Mouse (Mus musculus) small intestine, adult 2 months (tissue): ENCODE results near the gene Dstn. TPM values are rescaled to one million over a fixed set of nuclear protein-coding genes. Genes with fewer than 3 reads are reported as not detected.

ENCODE experiments used
- H3K27ac ChIP-seq: fragments of 200-500 bp; 2 replicates; pipeline ENCODE4 v1.5.1; 2012; ENCODE audit warnings: low read depth, low read length, control low read depth, inconsistent platforms; ENCODE audit not compliant: insufficient read depth
- H3K27me3 ChIP-seq: fragments of 200-500 bp; 2 replicates; pipeline ENCODE4 v1.6.1; 2012; ENCODE audit warnings: mild to moderate bottlenecking, moderate library complexity, low read length, inconsistent platforms; ENCODE audit not compliant: control insufficient read depth, insufficient read depth
- H3K36me3 ChIP-seq: fragments of 200-500 bp; 2 replicates; pipeline ENCODE4 v1.6.1; 2012; ENCODE audit warnings: mild to moderate bottlenecking, low read length, control low read depth, inconsistent platforms; ENCODE audit not compliant: control insufficient read depth, insufficient read depth
- H3K4me1 ChIP-seq: fragments of 200-500 bp; 2 replicates; pipeline ENCODE4 v1.6.1; 2012; ENCODE audit warnings: low read length, inconsistent platforms, mixed read lengths; ENCODE audit not compliant: control insufficient read depth, insufficient read depth, insufficient read length
- H3K4me3 ChIP-seq: fragments of 200-500 bp; 2 replicates; pipeline ENCODE4 v1.5.1; 2012; ENCODE audit warnings: low read depth, mild to moderate bottlenecking, control low read depth, inconsistent platforms, low read length, moderate library complexity
- CTCF ChIP-seq: fragments of 200-500 bp; IDR thresholded peaks from 2 replicates; pipeline ENCODE4 v1.5.1; 2012; ENCODE audit warnings: low read depth, mild to moderate bottlenecking, control low read depth, inconsistent platforms, low read length, moderate library complexity, mixed read lengths; ENCODE audit not compliant: insufficient replicate concordance, insufficient read length; ENCODE audit errors: extremely low read depth
- POLR2A ChIP-seq: fragments of 200-500 bp; IDR thresholded peaks from 2 replicates; pipeline ENCODE4 v1.6.1; 2012; ENCODE audit warnings: low read depth, mild to moderate bottlenecking, control low read depth, inconsistent platforms, low read length, moderate library complexity
- WGBS: fragments of 180-500 bp; shearing (Covaris S2); methylation state at CpG from one replicate; pipeline ENCODE4 v1.1.7; 2018; 5-methylcytosine and 5-hydroxymethylcytosine counted together
- polyA plus RNA-seq: library from polyadenylated mRNA; depleted of rRNA; stranded (reverse); fragments of >200 nt; gene quantifications from 2 replicates; pipeline ENCODE4 v1.2.3, GENCODE M21; 2012

Dstn gene
- polyA plus RNA-seq, 1 experiment, result 69.3 TPM

GRCm38 (mm10) chr2:143933516-143933915 lies 18.4 kb downstream of the Dstn start:
- 88% methylated on average over 5 of the region's 5 CpGs for WGBS
- TF ChIP-seq CTCF, result no peak
- TF ChIP-seq POLR2A, result no peak
- H3K27ac ChIP-seq, result no peak overlapping the region
- H3K4me1 ChIP-seq, result peaks cover 15% of the 10 kb centered on the region
- peaks cover 6% of the 10 kb centered on the region for H3K36me3 ChIP-seq
- no peak overlapping the region for H3K4me3 ChIP-seq
- no peaks in the 10 kb centered on the region for H3K27me3 ChIP-seq

GRCm38 (mm10) chr2:143934439-143934838 lies 19.3 kb downstream of the Dstn start:
- H3K4me1 ChIP-seq, result peaks cover 15% of the 10 kb centered on the region
- no peak overlapping the region for H3K4me3 ChIP-seq
- H3K27me3 ChIP-seq, result no peaks in the 10 kb centered on the region
- no peak for TF ChIP-seq POLR2A
- no peak for TF ChIP-seq CTCF
- H3K36me3 ChIP-seq, result peaks cover 14% of the 10 kb centered on the region
- no peak overlapping the region for H3K27ac ChIP-seq
- WGBS, result 76% methylated on average over 8 of the region's 8 CpGs

GRCm38 (mm10) chr2:143937861-143938260 lies 22.7 kb downstream of the Dstn start:
- no peak overlapping the region for H3K4me3 ChIP-seq
- H3K36me3 ChIP-seq, result peaks cover 45% of the 10 kb centered on the region
- WGBS, result 56% methylated on average over 2 of the region's 2 CpGs
- H3K27me3 ChIP-seq, result no peaks in the 10 kb centered on the region
- H3K27ac ChIP-seq, result no peak overlapping the region
- TF ChIP-seq CTCF, result no peak
- no peak for TF ChIP-seq POLR2A
- H3K4me1 ChIP-seq, result peaks cover 6% of the 10 kb centered on the region

DNA sequence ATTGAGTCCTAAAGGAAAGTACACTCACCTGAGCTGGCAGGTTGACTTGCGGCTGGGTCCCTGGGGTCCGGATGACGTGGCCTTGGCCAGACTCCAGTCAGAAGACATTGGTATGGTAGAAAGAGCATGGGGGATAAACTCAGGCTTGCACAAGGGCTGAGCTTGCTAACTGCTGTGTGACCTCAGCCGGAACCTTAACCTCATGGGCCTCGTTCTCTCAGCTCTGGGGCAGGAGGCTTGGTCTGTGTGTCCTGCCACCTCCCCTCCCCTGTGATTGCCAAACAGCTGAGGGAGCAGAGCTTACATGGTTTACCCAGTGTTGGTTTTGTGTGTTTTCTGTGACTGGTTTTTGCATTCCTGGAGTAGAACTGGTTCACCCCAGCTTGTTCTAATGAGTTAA lies 25.3 kb downstream of the Dstn start:
- WGBS, result 92% methylated on average over 5 of the region's 5 CpGs
- no peaks in the 10 kb centered on the region for H3K27me3 ChIP-seq
- H3K4me1 ChIP-seq, result no peaks in the 10 kb centered on the region
- H3K27ac ChIP-seq, result no peak overlapping the region
- no peak overlapping the region for H3K4me3 ChIP-seq
- TF ChIP-seq CTCF, result no peak
- H3K36me3 ChIP-seq, result peaks cover 62% of the 10 kb centered on the region

- no peaks in the 10 kb centered on the region for H3K27me3 ChIP-seq
- no peak overlapping the region for H3K4me3 ChIP-seq
- H3K36me3 ChIP-seq, result peaks cover 92% of the 10 kb centered on the region
- TF ChIP-seq CTCF (no peak), POLR2A (no peak)
- H3K4me1 ChIP-seq, result peaks cover 8% of the 10 kb centered on the region
- H3K27ac ChIP-seq, result no peak overlapping the region
- WGBS, result 91% methylated on average over 3 of the region's 3 CpGs
Observed at GRCm38 (mm10) chr2:143944796-143945195, 29.7 kb downstream of the Dstn start.

- 57% methylated on average over 7 of the region's 7 CpGs for WGBS
- TF ChIP-seq CTCF, result peak; percentile 75; the same call in 1 of the 2 replicates
- TF ChIP-seq POLR2A, result no peak
- no peak overlapping the region for H3K4me3 ChIP-seq
- peaks cover 92% of the 10 kb centered on the region for H3K36me3 ChIP-seq
- no peaks in the 10 kb centered on the region for H3K27me3 ChIP-seq
- H3K4me1 ChIP-seq, result peaks cover 8% of the 10 kb centered on the region
- no peak overlapping the region for H3K27ac ChIP-seq
Observed at GRCm38 (mm10) chr2:143945466-143946075, 30.5 kb downstream of the Dstn start.

DNA sequence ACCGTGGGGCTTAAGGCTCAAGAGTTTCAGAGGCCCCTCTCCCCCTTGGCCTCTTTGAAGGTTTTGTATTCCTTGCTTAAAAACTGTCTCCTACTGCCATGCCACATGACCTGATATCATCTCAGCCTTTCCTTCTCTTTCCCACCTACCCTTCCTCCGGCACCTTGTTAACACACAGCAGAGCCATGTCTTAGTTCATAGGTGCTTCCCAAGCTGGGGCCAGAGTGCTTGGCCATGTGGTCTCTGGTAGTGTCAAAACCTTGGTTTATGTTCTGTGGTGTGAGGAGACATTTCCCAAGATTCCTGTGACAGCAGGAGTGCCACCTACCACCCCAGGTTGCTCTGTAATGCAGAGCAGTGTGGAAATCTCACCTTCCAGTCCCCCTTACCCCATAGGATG lies 31.3 kb downstream of the Dstn start:
- no peak overlapping the region for H3K4me3 ChIP-seq
- WGBS, result 80% methylated on average over 2 of the region's 2 CpGs
- H3K36me3 ChIP-seq, result peaks cover 92% of the 10 kb centered on the region

More for the DNA sequence above, 31.3 kb downstream of the Dstn start:
- Histone ChIP-seq H3K27ac (no peak overlapping the region), H3K27me3 (no peaks in the 10 kb centered on the region), H3K4me1 (peaks cover 8% of the 10 kb centered on the region)
- no peak for TF ChIP-seq CTCF
- no peak for TF ChIP-seq POLR2A
